Mouse (Mus musculus): Measurements from ENCODE around the gene Pirt.

Pirt gene

DNA sequence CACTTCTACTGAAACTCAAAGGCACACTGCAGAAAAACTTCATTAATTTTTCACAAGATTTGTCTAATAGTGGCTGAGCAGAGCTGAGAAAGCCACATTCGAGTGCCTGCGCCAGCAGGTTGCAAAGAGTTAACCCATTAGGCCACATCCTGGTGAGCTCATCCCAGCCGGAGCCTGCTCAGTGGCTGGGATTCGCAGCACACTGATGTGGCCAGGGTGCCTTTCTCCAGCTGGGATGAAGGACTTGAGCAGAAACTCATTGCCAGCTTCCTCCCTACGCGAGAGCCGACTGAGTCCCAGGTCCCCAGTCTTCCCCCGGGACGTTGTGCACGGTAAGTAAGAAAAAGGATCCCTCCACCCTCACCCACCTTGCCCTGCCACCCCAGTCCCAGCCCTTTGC, at the start of gene Pirt:
Gene Pirt (plus strand): TSS at position 171 of the 400 bp plus-strand sequence.
- DNase-seq (ENCODE audit: low spot score in 2 of 2): no peak

DNA sequence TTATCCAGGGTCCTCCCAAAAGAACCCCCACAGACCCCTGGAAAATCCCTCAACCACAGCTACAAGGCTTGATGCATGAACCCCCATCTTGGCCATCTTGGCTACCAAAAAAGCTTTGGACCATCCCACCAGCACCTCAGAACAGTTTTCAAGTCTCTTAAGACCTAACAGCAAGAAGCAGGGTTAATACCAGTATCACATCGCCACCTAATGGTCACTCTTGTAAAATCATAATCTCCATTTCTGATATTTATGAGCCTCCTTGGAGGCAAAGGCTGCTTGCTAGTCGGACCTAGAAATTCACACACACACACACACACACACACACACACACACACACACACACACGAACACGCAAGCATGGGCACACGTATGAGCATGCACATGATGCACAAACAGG, 40.1 kb upstream of the Pirt start:
- DNase-seq (ENCODE audit: low spot score in 2 of 2): peak in 1 of 2 experiments; percentile 8

DNA sequence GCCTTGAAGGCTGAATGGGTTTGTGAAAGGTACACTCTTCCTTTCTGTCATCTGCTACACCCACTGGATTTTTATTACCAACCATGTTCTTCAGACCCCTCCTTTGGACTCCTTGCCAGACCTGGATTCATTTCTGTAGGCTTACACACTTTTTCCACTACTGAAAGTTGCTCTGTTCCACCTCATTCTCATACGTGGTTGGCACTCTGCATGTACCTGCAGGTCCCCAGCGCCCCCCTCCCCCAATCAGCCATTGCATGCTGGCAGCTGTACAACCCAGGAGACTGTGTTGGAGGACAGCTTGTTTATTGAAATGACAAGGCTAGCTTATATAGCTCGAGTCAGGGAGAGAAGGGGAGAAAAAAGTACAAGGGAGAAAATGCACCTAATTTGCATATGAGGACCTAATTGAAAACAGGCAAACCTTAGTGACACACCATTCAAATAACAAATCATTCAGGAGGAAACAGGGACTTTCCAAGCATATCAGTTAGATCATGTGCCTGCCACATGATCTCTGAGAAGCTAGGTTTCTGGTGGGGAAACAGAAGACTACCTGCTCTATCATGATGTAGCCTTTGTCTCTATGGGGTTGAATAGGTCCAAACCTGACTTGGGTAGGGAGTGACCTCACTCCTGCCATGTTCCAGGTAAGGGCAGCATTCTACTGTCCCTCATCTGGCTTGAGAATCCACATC, 38.9 kb upstream of the Pirt start:
- DNase-seq (ENCODE audit: low spot score in 2 of 2): no peak

DNA sequence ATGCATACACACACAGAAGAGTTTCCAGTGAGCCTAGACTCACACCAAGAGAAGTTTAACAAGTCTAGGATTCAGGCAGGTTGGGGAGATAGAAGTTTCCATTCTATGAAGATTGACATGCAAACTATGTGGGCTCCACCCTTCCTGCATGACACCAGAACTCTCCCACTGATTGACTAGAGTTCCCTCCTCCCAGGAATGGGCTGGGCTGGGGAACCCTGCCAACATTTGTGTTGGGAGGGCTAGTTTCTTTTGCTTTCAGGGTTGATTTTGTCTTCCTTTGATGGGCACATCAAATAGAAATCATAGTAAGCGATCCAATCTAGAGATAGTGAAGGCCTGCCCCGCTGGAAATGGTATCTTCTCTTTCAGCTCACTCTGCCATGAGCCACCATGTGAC, 30.5 kb upstream of the Pirt start:
- DNase-seq (ENCODE audit: low spot score in 2 of 2): no peak

DNA sequence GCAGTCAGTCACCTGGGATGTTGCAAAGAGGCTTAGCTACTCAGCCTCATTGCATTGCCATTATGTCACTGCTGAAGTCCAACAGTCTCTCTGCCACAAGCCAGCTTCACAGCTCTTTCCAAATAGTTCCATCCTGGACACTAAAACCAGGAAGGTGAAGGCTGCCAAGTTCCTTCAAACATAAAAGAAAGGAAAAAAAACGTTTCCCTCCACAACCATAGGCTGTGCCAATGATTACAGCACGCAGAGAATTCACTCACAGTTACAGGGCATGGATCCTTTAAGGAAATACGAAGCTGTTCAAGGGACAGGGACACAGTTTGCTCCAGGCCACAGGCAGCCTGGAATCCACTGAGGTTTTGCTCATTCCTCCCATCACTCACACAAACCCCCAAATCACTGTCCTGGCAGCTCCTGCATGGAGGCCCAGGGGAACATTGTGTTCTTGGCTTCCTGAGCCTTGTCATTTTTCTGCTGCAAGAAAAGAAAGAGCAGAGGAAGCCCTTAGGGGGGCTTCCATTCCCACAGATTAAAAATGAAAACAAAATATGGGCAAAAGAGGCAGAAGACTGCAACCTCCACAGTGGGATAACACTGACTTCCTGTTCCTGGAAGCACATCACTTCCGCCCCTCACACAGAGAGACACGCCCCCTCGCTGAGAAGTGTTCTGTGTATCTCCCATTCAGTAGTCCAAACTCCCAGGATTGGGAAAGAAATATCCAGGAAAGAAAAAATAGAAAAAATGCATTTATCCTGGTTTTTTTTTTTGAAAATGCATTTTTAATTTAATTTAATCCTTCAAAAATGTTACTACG, 29.3 kb upstream of the Pirt start:
- no peak for DNase-seq (ENCODE audit: low spot score in 2 of 2)

DNA sequence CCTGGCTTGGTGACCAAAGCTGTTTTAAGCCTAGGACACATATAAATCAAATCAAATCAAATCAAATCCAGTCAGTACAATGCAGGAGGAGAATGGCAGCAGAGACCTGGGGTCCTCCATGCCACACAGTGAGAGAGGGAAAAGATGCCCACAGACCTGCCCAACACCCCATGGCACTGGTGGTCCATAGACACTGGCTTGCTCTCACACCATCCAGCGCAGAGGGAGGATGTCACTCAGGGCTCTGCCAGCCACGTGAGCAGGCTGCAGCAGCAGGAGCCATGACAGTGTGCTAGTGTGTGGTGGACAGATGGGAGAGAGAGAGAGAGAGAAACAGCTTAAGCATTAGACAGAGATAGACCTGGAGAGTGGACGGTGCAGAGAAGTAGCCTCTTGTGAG, 19.2 kb upstream of the Pirt start:
- no peak for DNase-seq (ENCODE audit: low spot score in 2 of 2)

DNA sequence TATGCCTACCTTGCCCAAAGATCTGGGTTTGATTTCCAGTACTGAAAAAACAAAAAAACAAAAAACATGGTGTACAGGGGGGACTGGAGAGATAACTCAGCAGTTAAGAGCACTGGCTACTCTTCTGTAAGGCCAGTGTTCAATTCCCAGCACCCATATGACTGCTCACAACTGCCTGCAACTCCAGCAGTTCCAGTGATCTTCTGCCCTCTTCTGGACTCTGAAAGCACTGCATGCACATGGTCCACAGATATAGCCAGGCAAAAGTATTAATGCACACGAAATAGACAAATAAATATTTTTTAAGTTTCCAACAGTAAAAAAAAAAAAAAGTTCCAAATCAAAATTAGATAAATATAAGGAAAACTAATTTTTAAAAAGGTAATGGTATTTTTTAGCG, 13.0 kb upstream of the Pirt start:
- DNase-seq (ENCODE audit: low spot score in 2 of 2): no peak

DNA sequence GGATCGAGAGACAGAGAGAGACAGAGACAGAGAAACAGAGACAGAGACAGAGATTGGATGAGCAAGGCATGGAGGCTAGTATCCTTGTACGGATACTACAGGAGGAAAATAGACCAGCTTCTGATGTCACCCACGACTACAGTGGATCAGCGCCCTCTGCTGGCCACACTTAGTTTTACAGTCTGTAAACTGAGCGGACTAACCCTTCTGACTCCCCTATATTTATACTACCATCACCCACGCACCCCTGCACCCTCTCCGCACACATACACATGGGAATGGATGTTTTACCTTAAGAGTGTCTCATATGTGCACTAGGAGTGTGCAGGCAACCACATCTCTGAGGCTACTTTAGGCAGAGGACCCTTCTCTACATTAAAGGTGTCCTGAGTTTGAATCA, 12.4 kb upstream of the Pirt start:
- peak in 1 of 2 experiments; percentile 58 for DNase-seq (ENCODE audit: low spot score in 2 of 2)

DNA sequence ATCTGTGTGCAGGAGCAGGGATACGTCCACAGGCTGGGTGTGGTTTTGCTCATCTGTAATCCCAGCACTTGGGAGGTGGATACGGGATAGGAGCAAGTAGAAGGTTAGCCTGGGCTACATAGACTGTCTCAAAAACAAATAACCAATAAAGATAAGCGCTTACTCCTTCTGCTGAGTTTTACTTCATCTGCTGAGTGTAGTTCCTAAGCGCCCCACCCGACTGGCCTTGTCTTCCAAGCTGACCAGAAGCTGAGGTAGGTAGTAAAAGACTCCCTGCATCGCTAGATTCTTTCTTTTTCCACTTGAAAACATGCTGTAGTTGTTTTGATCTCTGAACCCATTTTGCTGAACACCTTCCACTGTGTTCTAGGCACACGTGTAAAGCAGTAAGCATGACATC, 9.0 kb upstream of the Pirt start:
- no peak for DNase-seq (ENCODE audit: low spot score in 2 of 2)

DNA sequence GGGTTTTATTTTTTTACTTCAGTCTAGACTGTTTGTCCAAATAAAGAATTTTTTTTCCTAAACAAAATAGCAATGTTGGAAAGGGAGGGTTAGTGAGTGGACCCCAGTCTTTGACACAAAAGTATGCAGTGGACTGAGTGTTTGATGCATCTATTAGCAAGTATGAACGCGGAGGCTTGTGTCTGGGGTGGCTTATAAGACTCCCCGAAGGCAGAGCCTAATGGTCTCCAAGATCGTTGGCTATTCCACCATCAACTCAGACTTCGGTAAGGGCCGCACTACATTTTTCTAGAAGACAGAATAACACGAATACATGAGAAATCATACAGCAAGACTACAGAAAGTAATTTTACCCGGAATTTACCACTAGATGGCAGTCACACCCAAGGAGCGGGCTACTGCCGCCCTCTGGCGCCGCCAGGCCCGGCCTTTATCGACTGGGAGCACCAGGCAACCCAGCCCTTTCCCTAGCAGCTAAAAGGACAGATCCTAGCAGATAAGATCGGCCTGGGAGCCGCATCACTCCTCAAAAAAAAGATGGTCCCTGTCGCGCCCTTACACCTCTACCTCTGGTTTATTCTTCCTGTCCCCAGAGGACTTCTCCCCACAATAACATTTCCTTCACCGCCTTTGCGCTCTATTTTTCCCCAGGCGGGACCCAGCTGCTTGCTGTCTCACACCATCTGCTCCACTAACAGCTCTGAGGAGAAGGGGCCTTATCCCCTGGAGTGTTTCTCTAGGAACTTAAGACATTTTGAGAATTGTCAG, 6.0 kb upstream of the Pirt start:
- DNase-seq (ENCODE audit: low spot score in 2 of 2): peak; percentile 37 to 69

DNA sequence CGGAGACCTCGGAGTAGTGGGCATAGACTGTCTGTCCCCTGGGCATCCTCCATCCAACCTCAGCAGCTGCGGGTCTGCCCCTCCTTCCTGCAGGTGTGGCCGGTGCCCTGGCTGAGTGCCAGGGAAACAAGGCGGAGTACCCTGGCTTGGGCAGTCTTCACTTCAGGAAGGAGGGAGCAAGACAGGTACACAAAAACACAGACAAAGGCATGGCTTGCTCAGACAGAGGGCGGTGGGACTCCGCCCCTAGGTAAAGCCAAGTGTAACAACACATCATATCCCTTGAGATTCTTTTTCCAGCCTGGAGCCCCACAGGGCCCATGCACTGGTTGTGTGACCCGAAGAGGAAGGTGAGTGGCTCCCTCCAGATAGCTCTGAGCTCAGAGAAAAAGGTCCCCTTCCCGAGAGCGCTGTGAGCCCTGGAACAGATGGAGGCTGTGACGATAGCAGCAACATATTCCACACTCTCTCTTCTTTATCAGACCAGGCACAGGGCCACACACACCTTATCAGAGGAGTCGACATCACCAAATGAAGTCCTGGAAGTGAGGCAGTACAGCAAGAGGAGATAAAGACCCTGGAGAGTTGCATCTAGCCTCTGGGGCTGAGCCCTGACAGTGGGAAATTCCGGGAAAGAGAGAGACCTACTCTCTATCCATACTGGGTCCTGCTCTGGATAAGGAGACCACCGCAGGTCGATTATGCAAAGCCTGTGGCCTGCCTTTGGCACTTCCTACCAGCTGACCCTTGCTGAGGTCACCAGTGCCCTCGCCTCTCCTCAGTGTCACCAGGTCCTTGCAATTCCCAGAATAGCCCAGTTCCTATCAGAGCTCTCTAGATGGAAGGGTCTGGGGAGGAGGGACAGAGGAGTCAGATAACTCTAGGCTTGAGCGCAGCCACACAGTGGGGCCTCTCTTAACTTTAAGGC, 1.0 kb downstream of the Pirt start:
- no peak for DNase-seq (ENCODE audit: low spot score in 2 of 2)

DNA sequence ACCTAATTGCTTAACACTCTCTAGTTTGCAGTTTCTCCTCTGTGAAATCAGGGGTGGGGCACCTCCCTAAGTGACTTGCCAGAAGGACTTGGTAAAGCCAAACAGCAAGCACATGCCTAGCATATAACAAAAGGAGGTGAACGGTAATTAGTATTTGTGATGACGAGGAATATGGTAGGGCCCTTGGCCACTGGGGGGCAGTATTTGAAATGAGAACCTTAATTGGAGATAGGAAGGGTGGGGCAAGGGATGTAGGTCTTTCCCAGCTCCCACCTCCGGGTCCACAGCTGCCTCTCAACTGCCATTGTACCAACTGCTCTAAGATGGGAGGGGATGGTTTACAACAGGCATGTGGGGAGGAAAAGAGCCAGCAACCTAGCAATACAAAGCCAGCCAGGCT, 2.5 kb downstream of the Pirt start:
- DNase-seq (ENCODE audit: low spot score in 2 of 2): no peak

DNA sequence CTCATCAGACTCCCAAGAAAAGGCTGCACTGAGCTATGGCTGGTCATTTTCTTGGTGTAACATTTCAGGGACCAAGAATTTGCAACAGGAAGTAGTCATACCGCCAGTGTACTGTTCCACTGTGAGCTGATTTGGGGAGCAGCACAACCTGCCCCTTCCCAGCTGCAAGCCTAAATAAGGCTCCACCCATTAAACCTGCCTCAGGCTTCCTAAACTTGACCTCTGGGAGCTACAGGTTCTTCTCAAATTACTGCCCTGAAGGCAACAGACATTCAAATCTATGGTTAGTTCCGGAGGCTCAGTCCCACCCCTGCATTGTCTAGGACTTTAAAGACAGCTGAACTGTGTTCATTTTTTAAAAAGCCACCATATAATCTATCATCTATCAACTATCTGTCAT, 8.2 kb downstream of the Pirt start:
- DNase-seq (ENCODE audit: low spot score in 2 of 2): no peak

DNA sequence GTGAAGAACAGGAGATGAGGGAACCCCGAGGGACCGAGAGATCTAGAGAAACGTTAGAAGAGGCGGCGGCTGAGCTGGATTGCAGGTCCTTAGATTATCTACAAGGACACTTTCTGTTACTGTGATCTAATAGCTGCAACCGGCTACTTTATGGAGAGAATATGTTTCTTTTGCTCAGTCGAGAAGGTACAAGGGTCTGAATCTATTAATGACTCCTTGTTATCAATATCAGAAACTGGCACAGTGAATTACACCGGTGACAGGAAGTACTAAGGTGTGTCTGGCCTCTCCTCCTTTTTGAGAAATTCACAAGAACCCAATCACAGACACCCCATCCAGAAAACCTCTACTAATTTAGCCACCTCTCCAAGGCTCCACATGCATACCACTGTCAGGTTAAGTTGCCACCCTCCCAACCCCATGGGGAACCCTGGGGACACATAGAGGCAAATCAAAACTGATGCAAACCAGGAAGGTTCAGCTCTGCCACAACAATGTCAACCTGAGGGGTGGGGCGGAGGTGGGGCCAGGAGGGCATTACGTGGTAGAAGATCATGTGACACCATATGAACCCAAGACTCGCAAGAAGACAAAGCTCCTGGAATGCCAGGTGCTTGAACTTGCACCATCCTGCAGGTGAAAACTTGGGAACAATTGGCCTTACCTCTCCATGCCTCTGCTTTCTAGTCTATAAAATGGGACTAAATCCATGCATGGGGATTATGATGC, 12.5 kb downstream of the Pirt start:
- DNase-seq (ENCODE audit: low spot score in 2 of 2): no peak

DNA sequence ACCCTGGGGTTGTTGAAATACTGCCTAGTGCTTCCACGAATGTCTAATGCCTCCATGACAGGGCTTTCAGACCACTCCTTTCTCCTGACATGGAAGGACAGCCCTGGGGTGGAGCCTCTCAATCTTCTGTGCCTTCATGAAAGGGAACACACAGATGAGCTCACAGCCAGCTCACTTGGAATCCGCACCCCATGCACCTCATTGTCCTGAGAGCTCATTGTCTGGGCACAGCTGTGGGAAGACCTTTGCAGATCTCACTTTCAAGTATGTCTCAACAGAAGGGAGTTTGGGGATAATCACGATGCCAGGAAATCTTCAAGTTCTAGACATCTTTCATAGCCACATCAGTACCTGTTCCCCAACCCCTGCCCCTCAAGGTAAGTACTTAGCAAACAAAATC, 16.5 kb downstream of the Pirt start:
- no peak for DNase-seq (ENCODE audit: low spot score in 2 of 2)

DNA sequence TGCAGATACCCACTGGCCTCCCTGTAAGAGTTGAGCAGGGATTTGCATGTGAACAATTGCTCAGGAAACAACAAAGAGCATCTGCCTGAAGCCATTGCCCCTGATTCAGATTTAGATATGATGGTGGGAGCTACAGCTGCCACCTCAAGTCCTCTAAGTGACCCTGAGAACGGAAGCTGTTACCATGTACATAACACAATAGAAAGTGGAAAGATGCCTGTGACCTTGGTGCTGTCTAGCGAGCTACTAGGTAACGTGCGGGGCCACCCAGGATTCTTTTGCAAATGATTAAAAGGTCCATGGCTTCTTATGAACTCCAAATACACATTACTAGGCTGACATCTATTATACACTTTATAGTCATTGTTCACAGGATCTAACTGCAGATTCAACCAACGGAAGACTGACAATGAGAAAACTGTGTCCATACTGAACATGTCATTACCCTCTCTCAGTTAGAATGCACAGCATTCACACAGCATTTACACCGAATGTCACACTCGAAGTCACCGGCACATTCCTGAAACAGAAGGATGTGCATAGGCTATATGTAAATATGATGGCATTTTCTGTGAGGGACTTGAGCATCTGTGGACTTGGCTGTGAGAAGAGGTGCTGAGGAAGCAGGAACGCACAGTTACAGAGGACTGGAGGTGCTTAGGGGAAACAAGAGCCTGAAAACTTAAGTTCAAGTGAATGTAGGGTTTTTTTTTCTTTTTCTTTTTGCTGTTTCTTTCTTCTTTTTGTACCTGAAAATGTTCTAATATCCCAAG, 21.2 kb downstream of the Pirt start:
- no peak for DNase-seq (ENCODE audit: low spot score in 2 of 2)

DNA sequence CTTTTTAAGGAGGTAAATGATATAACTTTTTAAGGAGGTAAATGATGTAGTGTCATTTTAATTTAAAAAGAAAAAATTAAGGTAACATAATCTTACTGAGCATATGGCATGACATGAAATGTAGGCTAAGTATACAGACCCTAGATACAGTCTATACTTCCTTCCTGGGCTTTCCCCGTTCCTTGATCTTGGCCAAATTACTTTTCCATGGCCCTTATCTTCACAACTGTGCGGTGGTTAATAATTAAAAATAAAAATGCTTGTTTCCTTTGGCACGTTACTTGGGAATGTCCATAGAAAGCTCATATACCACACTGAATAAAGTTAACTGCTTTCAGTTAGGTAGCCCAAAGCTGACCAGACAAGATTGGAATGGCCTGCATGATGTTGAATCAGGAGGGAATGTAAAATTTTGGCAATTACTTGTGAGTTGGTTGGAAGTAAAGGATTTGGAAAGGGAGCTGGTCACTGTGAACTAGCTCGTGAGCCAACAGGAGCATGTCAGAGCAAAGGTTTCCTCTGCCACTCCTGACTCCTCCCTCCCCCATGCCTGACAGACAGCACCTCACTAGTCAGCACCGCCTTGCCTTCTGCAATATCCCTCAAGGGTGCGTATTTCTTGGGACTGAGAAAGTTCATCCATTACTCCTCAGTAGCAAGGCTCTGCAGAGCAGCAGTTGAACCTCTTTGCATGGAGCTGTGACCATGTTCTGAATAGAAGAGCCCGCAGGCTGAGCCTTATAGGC, 22.8 kb downstream of the Pirt start:
- DNase-seq (ENCODE audit: low spot score in 2 of 2): no peak

DNA sequence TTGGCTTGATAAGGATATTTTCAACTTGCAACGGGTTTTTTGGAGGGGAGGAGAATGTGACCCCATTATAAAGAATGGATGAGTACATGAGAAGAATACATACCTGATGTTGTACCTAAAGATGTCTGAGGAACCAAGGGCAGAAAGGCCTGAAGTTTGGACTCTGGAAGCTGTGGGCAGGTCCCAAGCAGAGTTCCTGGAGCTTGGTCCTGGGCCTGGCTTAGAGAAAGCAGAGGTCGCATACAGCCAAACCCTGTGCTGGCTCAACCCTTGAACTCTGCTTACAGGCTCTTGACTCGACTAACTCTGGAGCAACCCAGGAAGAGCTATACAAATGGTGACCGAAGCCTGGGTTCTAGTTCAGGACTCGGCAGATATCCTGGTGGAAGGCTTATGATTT, 30.2 kb downstream of the Pirt start:
- DNase-seq (ENCODE audit: low spot score in 2 of 2): no peak

DNA sequence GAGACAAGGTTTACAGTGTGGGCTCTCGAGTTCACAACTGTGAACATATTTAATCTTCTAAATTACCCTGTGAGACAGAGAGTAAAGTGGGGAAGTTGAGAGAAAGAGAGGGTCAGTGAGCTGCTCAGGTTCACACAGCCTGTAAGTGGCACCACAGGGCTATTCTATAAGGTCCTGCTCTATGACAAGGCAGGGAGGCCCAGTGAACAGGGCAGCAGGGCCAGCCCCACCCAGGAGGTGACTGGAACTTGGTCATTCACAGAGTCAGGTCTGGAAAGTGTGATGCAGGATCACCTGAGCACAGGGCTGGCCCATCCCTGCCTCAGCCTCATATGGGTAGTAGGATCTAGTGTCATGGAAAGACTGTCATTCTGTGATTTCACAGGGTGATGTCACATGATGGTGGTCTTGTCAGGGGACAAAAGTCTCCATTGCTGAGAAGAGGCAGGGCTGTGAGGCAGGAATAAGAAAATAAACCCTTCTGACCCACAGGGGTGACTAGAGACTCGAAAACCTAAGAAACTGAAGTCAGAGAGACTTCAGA, 33.5 kb downstream of the Pirt start:
- DNase-seq (ENCODE audit: low spot score in 2 of 2): no peak
